Mouse (Mus musculus) hindbrain, embryonic 14.5 days (tissue): ENCODE measurements at regions not wholly inside any gene's neighbourhood (a gene's known extent, or its start where the extent isn't known, plus 50 kb on each side); places are given as distances from the start of the nearest gene placed in this dataset.

Experiments used
- ATAC-seq: fragments of 200-750 bp; cut with Nextera tagmentation; 2 replicates; pipeline ENCODE4 v1.8.0; 2017; ENCODE audit warnings: moderate number of reproducible peaks, mild to moderate bottlenecking, moderate TSS enrichment, moderate library complexity; ENCODE audit not compliant: low FRiP score
- DNase-seq: peaks from one replicate; pipeline ENCODE4 v3.0.0-alpha.2; 2015; ENCODE audit warnings: low spot score
- H3K27ac ChIP-seq: fragments of 300-500 bp; sonication (generic); 2 replicates; pipeline ENCODE4 v1.5.1; 2014; ENCODE audit warnings: mild to moderate bottlenecking, moderate library complexity
- H3K27me3 ChIP-seq: fragments of 300-500 bp; sonication (generic); 2 replicates; pipeline ENCODE4 v1.6.1; 2014; ENCODE audit warnings: mild to moderate bottlenecking, low read length, mixed read lengths; ENCODE audit not compliant: control insufficient read depth, insufficient read depth
- H3K36me3 ChIP-seq: fragments of 300-500 bp; sonication (generic); replicated peaks from 2 replicates; pipeline ENCODE4 v1.6.1; 2014; ENCODE audit not compliant: control insufficient read depth, insufficient read depth
- H3K4me1 ChIP-seq: fragments of 300-500 bp; sonication (generic); replicated peaks from 2 replicates; pipeline ENCODE4 v1.6.1; 2014; ENCODE audit warnings: antibody characterized with exemption, low read length, mixed read lengths; ENCODE audit not compliant: control insufficient read depth, insufficient read depth
- H3K4me2 ChIP-seq: fragments of 300-500 bp; sonication (generic); replicated peaks from 2 replicates; pipeline ENCODE4 v1.6.1; 2014; ENCODE audit warnings: mild to moderate bottlenecking, moderate library complexity
- H3K4me3 ChIP-seq: fragments of 300-500 bp; sonication (generic); replicated peaks from 2 replicates; pipeline ENCODE4 v1.5.1; 2014; ENCODE audit warnings: mild to moderate bottlenecking, low read length
- H3K9ac ChIP-seq: fragments of 300-500 bp; sonication (generic); 2 replicates; pipeline ENCODE4 v1.6.1; 2014
- H3K9me3 ChIP-seq: fragments of 300-500 bp; sonication (generic); 2 replicates; pipeline ENCODE4 v1.6.1; 2016; ENCODE audit warnings: low read length; ENCODE audit not compliant: control insufficient read depth
- WGBS: fragments of 180-500 bp; shearing (Covaris S2); extraction: QIAGEN DNeasy Blood & Tissue Kit; methylation state at CpG from one replicate; pipeline ENCODE4 v1.1.7; 2014; 5-methylcytosine and 5-hydroxymethylcytosine counted together

DNA sequence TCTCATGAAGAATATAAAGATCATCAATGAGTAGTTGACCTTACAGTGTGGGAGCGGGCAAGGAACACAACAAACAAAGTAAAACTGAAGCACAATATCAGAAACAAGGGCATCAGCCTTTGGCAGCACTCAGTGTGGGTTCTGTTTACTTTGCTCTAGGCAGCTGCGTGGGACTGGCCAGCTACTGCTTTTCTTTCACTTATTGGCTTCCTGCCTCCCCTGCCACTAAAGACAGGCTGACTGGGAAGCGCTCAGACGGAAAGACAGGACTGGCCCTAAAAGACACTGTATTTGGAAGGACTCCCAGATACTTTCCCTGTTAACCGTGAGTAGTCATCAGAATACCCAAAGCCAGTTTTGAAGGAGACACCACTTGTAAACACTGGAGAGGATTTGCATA is 80.7 kb upstream of the Plcb4 start:
- 39% methylated on average over 5 of the region's 5 CpGs for WGBS
- Histone ChIP-seq H3K4me1 (no peaks in the 10 kb centered on the region; the same call in 1 of the 2 replicates), H3K9me3 (no peaks in the 10 kb centered on the region), H3K27ac (0 out of 2 replicates have a peak overlapping the region, but pooled peaks have one; percentile 16), H3K36me3 (no peaks in the 10 kb centered on the region), H3K4me2 (no peak overlapping the region), H3K27me3 (no peaks in the 10 kb centered on the region), H3K9ac (no peak overlapping the region), H3K4me3 (no peak overlapping the region)
- DNase-seq (no peak), ATAC-seq (peak; percentile 74; the same call in 1 of the 2 replicates)

DNA sequence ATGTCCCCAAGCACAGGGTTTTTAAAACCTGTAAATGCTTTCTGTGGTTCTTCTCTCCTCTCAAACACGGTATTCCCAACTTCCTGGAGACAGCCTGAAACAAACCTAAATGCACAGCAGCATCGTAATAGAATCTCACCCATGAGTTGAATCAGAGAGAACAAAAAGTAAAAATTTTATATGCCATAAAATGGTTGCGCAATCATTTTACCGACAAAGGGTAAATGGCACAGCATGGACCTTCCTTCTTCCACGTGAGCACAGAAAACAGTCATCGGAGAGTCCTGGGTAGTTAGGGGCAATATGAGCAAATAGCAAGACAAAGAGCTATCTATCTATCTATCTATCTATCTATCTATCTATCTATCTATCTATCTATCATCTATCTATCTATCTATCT is 79.3 kb upstream of the Plcb4 start:
- no peak overlapping the region for H3K4me3 ChIP-seq
- WGBS, result 93% methylated on average over 6 of the region's 6 CpGs
- no peak overlapping the region for H3K9ac ChIP-seq
- no peak for ATAC-seq
- no peaks in the 10 kb centered on the region for H3K27me3 ChIP-seq
- no peaks in the 10 kb centered on the region for H3K9me3 ChIP-seq
- no peak overlapping the region for H3K4me2 ChIP-seq
- DNase-seq, result no peak
- H3K27ac ChIP-seq, result no peak overlapping the region
- no peaks in the 10 kb centered on the region for H3K36me3 ChIP-seq
- no peaks in the 10 kb centered on the region; the same call in 1 of the 2 replicates for H3K4me1 ChIP-seq

DNA sequence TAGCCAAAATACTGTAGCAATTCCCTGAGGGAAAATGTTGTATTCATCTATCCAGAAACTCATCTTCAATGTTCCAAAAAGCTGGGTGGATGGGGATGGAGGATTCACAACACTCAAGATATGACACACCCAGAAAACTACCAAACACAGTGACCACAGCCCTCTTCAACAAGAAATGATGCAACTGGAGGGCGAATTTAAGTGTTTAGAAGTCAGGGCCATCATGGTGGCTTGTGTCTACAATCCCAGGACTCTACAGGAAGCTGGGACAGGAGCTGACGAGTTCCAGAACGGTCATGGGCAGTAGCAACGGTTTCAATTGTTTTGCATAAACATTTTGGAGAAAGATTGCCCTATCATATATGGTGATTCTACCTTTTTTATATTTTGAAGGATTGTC is 78.8 kb upstream of the Plcb4 start:
- Histone ChIP-seq H3K9me3 (no peaks in the 10 kb centered on the region), H3K36me3 (no peaks in the 10 kb centered on the region), H3K9ac (no peak overlapping the region), H3K4me1 (no peaks in the 10 kb centered on the region; the same call in 1 of the 2 replicates), H3K4me3 (no peak overlapping the region), H3K4me2 (no peak overlapping the region), H3K27ac (no peak overlapping the region), H3K27me3 (no peaks in the 10 kb centered on the region)
- 90% methylated on average over 4 of the region's 4 CpGs for WGBS
- DNase-seq (no peak), ATAC-seq (no peak)

DNA sequence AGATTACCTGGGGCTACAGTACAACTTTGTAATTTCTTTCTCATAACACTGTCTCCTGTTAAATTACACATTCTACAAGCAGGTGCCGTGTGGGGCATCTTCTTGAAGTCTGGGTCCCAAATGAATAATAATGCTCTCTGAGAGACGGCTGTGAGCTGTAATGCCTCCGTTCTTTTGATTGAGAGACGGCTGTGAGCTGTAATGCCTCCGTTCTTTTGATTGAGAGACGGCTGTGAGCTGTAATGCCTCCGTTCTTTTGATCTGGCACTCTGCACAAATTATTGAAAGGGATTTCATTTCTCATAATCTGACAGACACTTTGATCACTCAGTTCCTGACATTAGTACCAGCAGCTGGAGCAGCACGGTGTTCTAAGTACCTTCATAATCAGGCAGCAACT is 76.5 kb upstream of the Plcb4 start:
- no peaks in the 10 kb centered on the region for H3K36me3 ChIP-seq
- H3K9me3 ChIP-seq, result no peaks in the 10 kb centered on the region
- H3K4me1 ChIP-seq, result no peaks in the 10 kb centered on the region; the same call in 1 of the 2 replicates
- no peak overlapping the region for H3K9ac ChIP-seq
- H3K27me3 ChIP-seq, result no peaks in the 10 kb centered on the region
- no peak for DNase-seq
- no peak overlapping the region for H3K4me2 ChIP-seq
- no peak for ATAC-seq
- 55% methylated on average over 8 of the region's 8 CpGs for WGBS
- H3K27ac ChIP-seq, result no peak overlapping the region
- H3K4me3 ChIP-seq, result no peak overlapping the region

DNA sequence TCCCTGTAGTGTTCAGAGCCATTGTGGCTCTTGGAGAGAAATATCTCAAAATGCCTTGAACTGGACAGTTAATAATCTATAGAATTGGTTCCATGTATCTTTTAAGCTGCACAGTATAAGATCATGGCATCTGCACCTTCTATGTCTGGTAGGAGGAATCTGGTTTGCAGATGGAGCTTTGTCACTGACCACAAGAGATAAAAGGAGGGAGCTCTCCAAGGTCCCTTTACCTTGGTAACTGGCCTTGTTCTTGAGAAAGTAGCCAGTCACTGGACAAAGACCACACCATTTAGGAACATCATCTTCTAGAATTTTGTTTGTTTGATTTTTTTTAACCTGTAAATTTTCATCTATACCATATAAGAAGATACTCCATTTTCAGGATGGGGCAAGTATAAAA is 52.5 kb upstream of the Plcb4 start:
- Histone ChIP-seq H3K9ac (no peak overlapping the region), H3K36me3 (no peaks in the 10 kb centered on the region), H3K27me3 (no peaks in the 10 kb centered on the region), H3K4me3 (no peak overlapping the region), H3K4me2 (no peak overlapping the region), H3K4me1 (no peaks in the 10 kb centered on the region), H3K9me3 (no peaks in the 10 kb centered on the region), H3K27ac (no peak overlapping the region)
- DNase-seq (no peak), ATAC-seq (no peak)
